Mouse (Mus musculus): ENCODE data around the gene Camkk2. TPM values are rescaled to one million over a fixed set of nuclear protein-coding genes. Genes with fewer than 3 reads are reported as not detected.

Gene Camkk2
- polyA plus RNA-seq, 1 experiment from 2014 or later: 38.9 TPM

- peak; percentile 94 for TF ChIP-seq CTCF (IDR thresholded peaks at IDR 0.05; ENCODE audit: low read depth)
- Histone ChIP-seq H3K27me3 (ENCODE audit: insufficient read depth, low read length) (no peaks in the 10 kb centered on the region), H3K27ac (no peak overlapping the region), H3K9me3 (replicated peaks; ENCODE audit: low read length) (no peaks in the 10 kb centered on the region), H3K9ac (ENCODE audit: low read depth, low read length) (no peak overlapping the region), H3K36me3 (ENCODE audit: insufficient read depth, low read length) (no peaks in the 10 kb centered on the region), H3K4me2 (ENCODE audit: low read length) (no peak overlapping the region; the same call in 1 of the 2 replicates), H3K4me3 (replicated peaks; ENCODE audit: low read depth, low read length) (no peak overlapping the region), H3K4me1 (replicated peaks; ENCODE audit: insufficient read depth, low read length) (no peaks in the 10 kb centered on the region)
- ATAC-seq (replicated peaks; ENCODE audit: low FRiP score, low read depth): no peak; the same call in 1 of the 2 replicates
- 18% methylated on average over 7 of the region's 7 CpGs for WGBS
- peak; percentile 85 for DNase-seq (ENCODE audit: low spot score)
Observed at GRCm38 (mm10) chr5:122726068-122726467, 53.1 kb downstream of the Camkk2 start.

GRCm38 (mm10) chr5:122725453-122725852 lies 53.8 kb downstream of the Camkk2 start:
- no peak overlapping the region for H3K4me3 ChIP-seq (replicated peaks; ENCODE audit: low read depth, low read length)
- ATAC-seq (replicated peaks; ENCODE audit: low FRiP score, low read depth) (no peak), DNase-seq (ENCODE audit: low spot score) (no peak)
- no peaks in the 10 kb centered on the region for H3K27me3 ChIP-seq (ENCODE audit: insufficient read depth, low read length)
- WGBS: 86% methylated on average over 13 of the region's 13 CpGs
- H3K36me3 ChIP-seq (ENCODE audit: insufficient read depth, low read length): no peaks in the 10 kb centered on the region
- no peak overlapping the region for H3K4me2 ChIP-seq (ENCODE audit: low read length)
- H3K4me1 ChIP-seq (replicated peaks; ENCODE audit: insufficient read depth, low read length): no peaks in the 10 kb centered on the region
- no peak for TF ChIP-seq CTCF (IDR thresholded peaks at IDR 0.05; ENCODE audit: low read depth)
- H3K9ac ChIP-seq (ENCODE audit: low read depth, low read length): no peak overlapping the region
- H3K9me3 ChIP-seq (replicated peaks; ENCODE audit: low read length): no peaks in the 10 kb centered on the region
- H3K27ac ChIP-seq: no peak overlapping the region

DNA sequence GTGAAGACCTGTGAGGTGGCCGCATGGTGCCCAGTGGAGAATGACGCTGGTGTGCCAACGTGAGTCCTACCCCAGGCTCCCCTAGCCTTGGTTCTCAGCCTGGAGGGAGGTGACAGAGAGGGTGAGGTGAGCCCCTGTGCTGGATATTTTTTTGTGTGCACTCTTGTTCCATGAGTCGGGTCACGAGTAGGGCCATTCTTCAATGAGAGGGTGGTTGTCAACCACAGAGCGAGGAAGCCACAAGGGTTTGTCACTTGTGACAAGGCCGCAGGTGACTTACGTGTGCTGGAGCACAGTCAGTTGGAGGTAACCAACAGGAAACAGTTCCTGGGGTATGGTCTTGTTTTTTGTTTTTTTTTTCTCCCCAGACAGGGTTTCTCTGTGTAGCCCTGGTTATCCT lies 60.0 kb downstream of the Camkk2 start:
- 90% methylated on average over 8 of the region's 8 CpGs for WGBS

DNA sequence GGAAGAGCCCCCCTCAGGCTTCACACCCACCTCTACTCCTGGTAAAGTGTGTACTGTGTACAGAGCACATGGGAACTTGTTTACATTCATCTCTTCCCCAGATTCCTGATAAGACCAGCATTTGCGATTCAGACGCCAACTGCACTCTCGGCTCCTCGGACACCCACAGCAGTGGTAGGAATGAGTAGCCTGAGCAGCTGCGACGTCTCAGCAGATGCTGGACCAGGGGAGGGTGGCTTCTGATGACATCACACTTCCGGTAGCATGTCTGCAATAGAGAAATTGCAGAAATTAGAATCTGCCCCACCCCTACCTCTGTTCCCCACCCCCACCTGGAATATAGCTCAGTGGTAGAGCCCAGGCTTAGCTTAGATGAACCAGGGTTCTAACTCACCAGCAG lies 60.8 kb downstream of the Camkk2 start:
- ATAC-seq (replicated peaks; ENCODE audit: low FRiP score, low read depth) (peak; percentile 42; the same call in 1 of the 2 replicates), DNase-seq (ENCODE audit: low spot score) (peak; percentile 71)
- WGBS: 56% methylated on average over 7 of the region's 7 CpGs
- Histone ChIP-seq H3K4me3 (replicated peaks; ENCODE audit: low read depth, low read length) (no peak overlapping the region), H3K9me3 (replicated peaks; ENCODE audit: low read length) (no peaks in the 10 kb centered on the region), H3K27ac (no peak overlapping the region), H3K4me2 (ENCODE audit: low read length) (no peak overlapping the region), H3K9ac (ENCODE audit: low read depth, low read length) (no peak overlapping the region), H3K4me1 (replicated peaks; ENCODE audit: insufficient read depth, low read length) (no peaks in the 10 kb centered on the region), H3K27me3 (ENCODE audit: insufficient read depth, low read length) (no peaks in the 10 kb centered on the region), H3K36me3 (ENCODE audit: insufficient read depth, low read length) (no peaks in the 10 kb centered on the region)
- no peak for TF ChIP-seq CTCF (IDR thresholded peaks at IDR 0.05; ENCODE audit: low read depth)

More for the DNA sequence above, 60.0 kb downstream of the Camkk2 start:
- DNase-seq (ENCODE audit: low spot score) (no peak), ATAC-seq (replicated peaks; ENCODE audit: low FRiP score, low read depth) (no peak)
- TF ChIP-seq CTCF (IDR thresholded peaks at IDR 0.05; ENCODE audit: low read depth): no peak
- Histone ChIP-seq H3K27ac (no peak overlapping the region), H3K36me3 (ENCODE audit: insufficient read depth, low read length) (no peaks in the 10 kb centered on the region), H3K4me1 (replicated peaks; ENCODE audit: insufficient read depth, low read length) (no peaks in the 10 kb centered on the region), H3K9ac (ENCODE audit: low read depth, low read length) (no peak overlapping the region), H3K4me3 (replicated peaks; ENCODE audit: low read depth, low read length) (no peak overlapping the region), H3K27me3 (ENCODE audit: insufficient read depth, low read length) (no peaks in the 10 kb centered on the region), H3K4me2 (ENCODE audit: low read length) (no peak overlapping the region), H3K9me3 (replicated peaks; ENCODE audit: low read length) (no peaks in the 10 kb centered on the region)

DNA sequence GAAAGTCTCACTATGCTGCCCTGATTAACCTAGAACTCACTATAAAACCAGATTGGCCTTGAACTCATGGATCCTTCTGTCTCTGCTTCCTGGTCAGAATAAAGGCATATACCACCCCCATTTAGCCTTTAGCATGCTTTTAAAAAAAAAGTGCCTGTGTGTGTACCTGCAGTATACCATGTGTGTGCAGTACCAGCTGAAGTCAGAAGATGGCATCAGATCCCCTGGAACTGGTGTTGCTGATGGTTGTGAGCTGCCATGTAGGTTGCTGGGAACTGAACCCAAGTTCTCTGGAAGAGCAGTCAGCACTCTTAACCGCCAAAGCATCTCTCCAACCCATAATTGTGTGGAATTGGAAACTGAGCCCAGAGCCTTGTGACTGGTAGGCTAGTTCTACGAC lies 62.4 kb downstream of the Camkk2 start:
- DNase-seq (ENCODE audit: low spot score): no peak
- ATAC-seq (replicated peaks; ENCODE audit: low FRiP score, low read depth): no peak
- 98% methylated on average over 2 of the region's 2 CpGs for WGBS

DNA sequence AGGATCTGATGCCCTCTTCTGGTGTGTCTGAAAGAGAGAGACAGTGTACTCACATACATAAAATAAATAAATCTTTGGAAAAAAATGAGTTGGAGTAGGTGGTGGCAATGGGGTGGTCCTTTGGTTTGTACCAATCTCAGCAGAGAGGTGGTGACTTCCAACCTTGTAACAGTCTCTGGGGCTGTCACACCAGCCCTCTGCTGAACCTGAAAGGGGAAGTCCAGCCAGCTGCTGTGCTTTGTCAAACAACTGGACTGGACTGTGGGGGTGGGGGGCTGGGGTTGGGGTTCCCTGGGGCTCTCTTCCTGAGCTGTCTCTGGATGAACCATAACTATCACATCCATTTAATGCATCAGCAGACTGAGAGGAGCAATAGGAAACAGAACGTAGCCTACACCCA lies 63.5 kb downstream of the Camkk2 start:
- WGBS: 83% methylated on average over 1 of the region's 1 CpGs
- ATAC-seq (replicated peaks; ENCODE audit: low FRiP score, low read depth) (no peak), DNase-seq (ENCODE audit: low spot score) (no peak)
- H3K4me2 ChIP-seq (ENCODE audit: low read length): no peak overlapping the region
- no peak overlapping the region for H3K9ac ChIP-seq (ENCODE audit: low read depth, low read length)
- no peaks in the 10 kb centered on the region for H3K9me3 ChIP-seq (replicated peaks; ENCODE audit: low read length)
- no peak for TF ChIP-seq CTCF (IDR thresholded peaks at IDR 0.05; ENCODE audit: low read depth)
- H3K27ac ChIP-seq: no peak overlapping the region
- no peaks in the 10 kb centered on the region for H3K27me3 ChIP-seq (ENCODE audit: insufficient read depth, low read length)
- no peaks in the 10 kb centered on the region for H3K4me1 ChIP-seq (replicated peaks; ENCODE audit: insufficient read depth, low read length)
- H3K4me3 ChIP-seq (replicated peaks; ENCODE audit: low read depth, low read length): no peak overlapping the region
- H3K36me3 ChIP-seq (ENCODE audit: insufficient read depth, low read length): no peaks in the 10 kb centered on the region

More for the DNA sequence above, 62.4 kb downstream of the Camkk2 start:
- no peaks in the 10 kb centered on the region for H3K36me3 ChIP-seq (ENCODE audit: insufficient read depth, low read length)
- H3K27ac ChIP-seq: no peak overlapping the region
- H3K9ac ChIP-seq (ENCODE audit: low read depth, low read length): no peak overlapping the region
- H3K4me3 ChIP-seq (replicated peaks; ENCODE audit: low read depth, low read length): no peak overlapping the region
- H3K4me2 ChIP-seq (ENCODE audit: low read length): no peak overlapping the region
- H3K27me3 ChIP-seq (ENCODE audit: insufficient read depth, low read length): no peaks in the 10 kb centered on the region
- H3K4me1 ChIP-seq (replicated peaks; ENCODE audit: insufficient read depth, low read length): no peaks in the 10 kb centered on the region
- peak; percentile 16; the same call in 1 of the 2 replicates for TF ChIP-seq CTCF (IDR thresholded peaks at IDR 0.05; ENCODE audit: low read depth)
- no peaks in the 10 kb centered on the region for H3K9me3 ChIP-seq (replicated peaks; ENCODE audit: low read length)

- no peak overlapping the region for H3K4me3 ChIP-seq (replicated peaks; ENCODE audit: low read depth, low read length)
- H3K36me3 ChIP-seq (ENCODE audit: insufficient read depth, low read length): no peaks in the 10 kb centered on the region
- DNase-seq (ENCODE audit: low spot score): no peak
- H3K9ac ChIP-seq (ENCODE audit: low read depth, low read length): no peak overlapping the region
- TF ChIP-seq CTCF (IDR thresholded peaks at IDR 0.05; ENCODE audit: low read depth): no peak
- no peaks in the 10 kb centered on the region for H3K9me3 ChIP-seq (replicated peaks; ENCODE audit: low read length)
- H3K27ac ChIP-seq: 0 out of 2 replicates have a peak overlapping the region, but pooled peaks have one; percentile 91
- H3K4me1 ChIP-seq (replicated peaks; ENCODE audit: insufficient read depth, low read length): peaks cover 15% of the 10 kb centered on the region
- WGBS: 62% methylated on average over 6 of the region's 6 CpGs
- no peak for ATAC-seq (replicated peaks; ENCODE audit: low FRiP score, low read depth)
- no peaks in the 10 kb centered on the region for H3K27me3 ChIP-seq (ENCODE audit: insufficient read depth, low read length)
- peak overlapping the region; percentile 86; the same call in 1 of the 2 replicates for H3K4me2 ChIP-seq (ENCODE audit: low read length)
Observed at GRCm38 (mm10) chr5:122708819-122709218, 70.4 kb downstream of the Camkk2 start.

Measured in kidney, postnatal 0 days (tissue).